Mouse (Mus musculus): ENCODE results near the gene H2-M2. TPM values are rescaled to one million over a fixed set of nuclear protein-coding genes. Genes with fewer than 3 reads are reported as not detected.

Gene H2-M2
- polyA plus RNA-seq (2015; fragmentation: Nextera tagmentation; extraction: Ambion mirVana) = not detected in 2 replicates

DNA sequence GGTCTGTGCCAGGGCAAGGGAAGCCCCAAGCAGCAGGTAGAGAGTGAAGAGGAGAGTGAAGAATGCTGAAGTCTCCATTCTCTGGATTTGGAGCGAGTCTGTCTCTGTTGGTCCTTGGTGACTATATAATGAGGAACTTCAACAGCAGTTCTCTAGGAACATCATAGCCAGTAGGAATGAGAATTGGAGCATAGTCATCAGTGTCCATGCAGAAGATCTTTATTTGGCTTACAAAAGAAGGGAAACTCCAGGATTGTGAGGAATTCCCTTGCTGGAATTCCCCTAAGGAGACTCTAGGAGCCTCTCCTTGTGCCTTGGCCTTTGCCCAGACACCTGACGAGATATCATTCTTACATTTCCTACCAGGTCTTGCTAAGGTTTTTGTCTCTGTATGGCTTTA, at the start of gene H2-M2:
Gene H2-M2, minus strand, starts transcription at position 101 of the 400 bp plus-strand sequence.

DNA sequence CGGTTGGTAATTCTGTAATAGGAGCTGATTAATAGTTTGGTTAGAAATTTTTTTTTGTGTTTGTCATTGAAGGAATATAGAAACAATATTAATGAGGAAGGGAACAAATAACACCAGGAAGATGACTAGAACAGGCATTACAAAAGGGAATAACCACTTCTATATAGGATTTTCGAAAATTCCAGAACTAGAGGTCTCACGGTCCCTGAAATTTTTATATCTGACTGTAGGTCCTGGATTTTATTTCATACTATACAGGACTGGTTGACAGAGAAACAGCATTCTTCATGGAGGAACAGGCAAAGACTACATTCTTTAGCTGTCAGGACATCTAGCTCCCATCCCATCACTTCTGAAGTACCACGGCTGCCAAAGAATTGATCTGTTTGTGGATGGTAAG, 24.4 kb upstream of the H2-M2 start, which contains the start of gene Olfr111:
Gene Olfr111, plus strand, starts transcription at position 301 of the 400 bp plus-strand sequence.

DNA sequence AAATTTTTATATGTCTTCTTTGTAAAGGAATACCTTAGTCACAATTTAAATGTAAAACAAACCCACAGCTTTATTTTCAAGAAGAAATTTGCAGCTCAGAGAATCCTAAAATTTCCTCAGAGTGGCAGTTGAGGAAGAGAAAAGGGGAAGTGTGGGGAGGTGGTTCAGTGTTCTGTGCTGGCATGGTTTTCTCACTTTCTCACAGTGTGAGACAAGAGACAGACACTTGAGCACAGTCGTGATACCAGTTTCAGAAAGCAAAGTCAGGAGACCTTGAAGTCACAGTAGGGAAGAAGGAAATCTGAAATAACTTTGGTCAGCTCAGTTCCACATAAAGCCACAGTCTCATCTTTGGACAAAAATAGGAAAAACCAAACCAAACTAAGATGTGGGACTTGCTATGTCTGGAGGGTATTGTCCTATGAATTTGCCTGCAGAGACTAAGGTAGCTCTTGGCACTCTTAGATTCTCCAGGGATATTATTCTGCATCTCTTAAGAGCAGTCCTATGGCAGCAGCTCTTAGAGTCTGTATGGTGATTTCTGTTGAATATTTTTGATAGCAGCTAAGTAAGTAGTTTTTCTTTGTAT, 8.7 kb upstream of the H2-M2 start, which contains the start of gene Olfr110:
Gene Olfr110, plus strand, starts transcription at position 539 of the 589 bp plus-strand sequence.

DNA sequence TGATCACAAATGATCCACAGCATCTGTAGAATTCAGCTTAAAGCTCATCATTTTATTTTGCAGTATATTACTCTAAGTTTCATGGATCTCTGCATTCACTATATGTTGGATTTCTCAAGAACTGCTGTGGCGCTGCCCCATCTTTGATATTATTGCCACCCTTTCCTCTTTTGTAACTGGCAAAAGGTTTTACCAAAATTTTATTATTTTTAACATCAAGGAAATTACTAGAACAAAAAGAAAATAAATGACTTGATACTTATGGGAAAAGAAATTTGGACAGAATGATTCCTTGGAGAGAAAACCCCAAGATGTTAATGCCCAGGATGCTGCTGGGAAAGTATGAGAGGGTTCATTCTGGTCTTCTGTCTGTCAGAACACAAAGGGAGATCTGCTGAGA, 24.7 kb downstream of the H2-M2 start, which contains the start of gene Olfr109:
Gene Olfr109, plus strand, starts transcription at position 301 of the 400 bp plus-strand sequence.

DNA sequence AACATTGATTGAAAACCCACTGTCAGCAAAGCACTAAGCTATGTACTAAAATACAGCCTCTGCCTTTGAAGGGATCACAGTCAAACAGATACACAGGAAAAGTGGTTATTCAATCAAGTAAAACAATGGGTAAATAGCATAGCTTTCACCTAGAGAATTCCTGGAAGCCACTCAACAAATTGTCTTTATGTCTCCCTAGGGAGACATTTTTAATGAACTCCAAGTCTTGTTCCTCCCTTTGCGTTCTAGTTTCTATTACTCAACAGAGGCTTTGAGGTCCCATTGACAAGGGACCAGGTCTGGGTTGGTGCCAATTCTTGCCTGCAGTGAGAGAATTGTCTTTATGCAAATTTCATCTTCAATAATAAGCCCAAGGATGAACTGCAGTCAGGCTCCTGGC, 38.2 kb downstream of the H2-M2 start, which contains the start of gene Olfr108:
Gene Olfr108, plus strand, starts transcription at position 301 of the 400 bp plus-strand sequence.

Other genes starting within 250 kb of the H2-M2 start
- gene Olfr97, start 246.2 kb downstream of the H2-M2 start, polyA plus RNA-seq (2015; fragmentation: Nextera tagmentation; extraction: Ambion mirVana) = not detected in 2 replicates
- gene Olfr98, start 219.8 kb downstream of the H2-M2 start, polyA plus RNA-seq (2015; fragmentation: Nextera tagmentation; extraction: Ambion mirVana) = not detected in 2 replicates
- 3.8 and 4.2 TPM in 2 replicates for gene H2-M3, start 213.3 kb downstream of the H2-M2 start, polyA plus RNA-seq (2015; fragmentation: Nextera tagmentation; extraction: Ambion mirVana)
- not detected in 2 replicates for gene Olfr99, start 200.1 kb downstream of the H2-M2 start, polyA plus RNA-seq (2015; fragmentation: Nextera tagmentation; extraction: Ambion mirVana)
- not detected in 2 replicates for gene Olfr101, start 179.2 kb downstream of the H2-M2 start, polyA plus RNA-seq (2015; fragmentation: Nextera tagmentation; extraction: Ambion mirVana)
- gene Olfr102, start 166.5 kb downstream of the H2-M2 start, polyA plus RNA-seq (2015; fragmentation: Nextera tagmentation; extraction: Ambion mirVana) = not detected in 2 replicates
- not detected in 2 replicates for gene Olfr103, start 143.9 kb downstream of the H2-M2 start, polyA plus RNA-seq (2015; fragmentation: Nextera tagmentation; extraction: Ambion mirVana)
- not detected in 2 replicates for gene Olfr104-ps, start 124.0 kb downstream of the H2-M2 start, polyA plus RNA-seq (2015; fragmentation: Nextera tagmentation; extraction: Ambion mirVana)
- not detected in 2 replicates for gene Olfr105-ps, start 104.5 kb downstream of the H2-M2 start, polyA plus RNA-seq (2015; fragmentation: Nextera tagmentation; extraction: Ambion mirVana)
- not detected in 2 replicates for gene Olfr106-ps, start 93.2 kb downstream of the H2-M2 start, polyA plus RNA-seq (2015; fragmentation: Nextera tagmentation; extraction: Ambion mirVana)
- not detected in 2 replicates for gene Olfr107, start 84.3 kb downstream of the H2-M2 start, polyA plus RNA-seq (2015; fragmentation: Nextera tagmentation; extraction: Ambion mirVana)
- gene Olfr108, start 38.1 kb downstream of the H2-M2 start, polyA plus RNA-seq (2015; fragmentation: Nextera tagmentation; extraction: Ambion mirVana) = not detected in 2 replicates
- gene Olfr109, start 24.6 kb downstream of the H2-M2 start, polyA plus RNA-seq (2015; fragmentation: Nextera tagmentation; extraction: Ambion mirVana) = not detected in 2 replicates
- gene Olfr110, start 8.9 kb upstream of the H2-M2 start, polyA plus RNA-seq (2015; fragmentation: Nextera tagmentation; extraction: Ambion mirVana) = not detected in 2 replicates
- gene Olfr111, start 24.5 kb upstream of the H2-M2 start, polyA plus RNA-seq (2015; fragmentation: Nextera tagmentation; extraction: Ambion mirVana) = not detected in 2 replicates
- gene Olfr112, start 85.9 kb upstream of the H2-M2 start, polyA plus RNA-seq (2015; fragmentation: Nextera tagmentation; extraction: Ambion mirVana) = not detected in 2 replicates
- not detected in 2 replicates for gene Olfr113, start 94.1 kb upstream of the H2-M2 start, polyA plus RNA-seq (2015; fragmentation: Nextera tagmentation; extraction: Ambion mirVana)
- gene Olfr114, start 109.2 kb upstream of the H2-M2 start, polyA plus RNA-seq (2015; fragmentation: Nextera tagmentation; extraction: Ambion mirVana) = not detected in 2 replicates
- gene Olfr115, start 143.6 kb upstream of the H2-M2 start, polyA plus RNA-seq (2015; fragmentation: Nextera tagmentation; extraction: Ambion mirVana) = not detected in 2 replicates
- not detected in 2 replicates for gene Olfr116, start 143.6 kb upstream of the H2-M2 start, polyA plus RNA-seq (2015; fragmentation: Nextera tagmentation; extraction: Ambion mirVana)
- not detected in 2 replicates for gene Olfr117, start 180.2 kb upstream of the H2-M2 start, polyA plus RNA-seq (2015; fragmentation: Nextera tagmentation; extraction: Ambion mirVana)
- not detected in 2 replicates for gene Olfr118, start 183.4 kb upstream of the H2-M2 start, polyA plus RNA-seq (2015; fragmentation: Nextera tagmentation; extraction: Ambion mirVana)
- gene Olfr119, start 213.0 kb upstream of the H2-M2 start, polyA plus RNA-seq (2015; fragmentation: Nextera tagmentation; extraction: Ambion mirVana) = not detected in 2 replicates
- gene Olfr120, start 238.3 kb upstream of the H2-M2 start, polyA plus RNA-seq (2015; fragmentation: Nextera tagmentation; extraction: Ambion mirVana) = not detected in 2 replicates